Mouse (Mus musculus) liver, embryonic 14.5 days (tissue): ENCODE results near the gene Lzts3. TPM values are rescaled to one million over a fixed set of nuclear protein-coding genes. Genes with fewer than 3 reads are reported as not detected.
"Not testable (repeated sequence)": the region's sequence is repeated elsewhere in the genome, so short reads cannot be mapped to it uniquely, and the experiment has no call there.

ENCODE experiments used
- ATAC-seq: fragments of 200-750 bp; cut with Nextera tagmentation; 2 replicates; pipeline ENCODE4 v1.8.0; 2017; ENCODE audit warnings: moderate number of reproducible peaks, mild to moderate bottlenecking, moderate library complexity; ENCODE audit not compliant: insufficient read depth
- DNase-seq, 3 experiments: peaks; one replicate each; pipeline ENCODE4 v3.0.0-alpha.2; 2012 to 2013; ENCODE audit warnings: low read depth in 3 of 3, low spot score in 3 of 3
- H3K27ac ChIP-seq: fragments of 300-500 bp; sonication (generic); 2 replicates; pipeline ENCODE4 v1.5.1; 2014; ENCODE audit warnings: moderate library complexity, mild to moderate bottlenecking, control low read depth, inconsistent platforms
- H3K27me3 ChIP-seq: fragments of 300-500 bp; sonication (generic); 2 replicates; pipeline ENCODE4 v1.6.1; 2014; ENCODE audit warnings: mild to moderate bottlenecking, low read length, moderate library complexity; ENCODE audit not compliant: control insufficient read depth, insufficient read depth
- H3K36me3 ChIP-seq: fragments of 300-500 bp; sonication (generic); replicated peaks from 2 replicates; pipeline ENCODE4 v1.6.1; 2014; ENCODE audit warnings: low read depth; ENCODE audit not compliant: control insufficient read depth, insufficient read depth
- H3K4me1 ChIP-seq, 2 experiments: fragments of 200-500 bp in 1 of 2; fragments of 300-500 bp in 1 of 2; sonication (generic) in 1 of 2; replicated peaks; 2 replicates each; pipeline ENCODE4 v1.6.1; 2012 to 2014; ENCODE audit warnings: antibody characterized with exemption in 1 of 2, inconsistent platforms in 1 of 2, low read length in 1 of 2; ENCODE audit not compliant: control insufficient read depth in 2 of 2, insufficient read depth in 2 of 2
- H3K4me2 ChIP-seq: fragments of 300-500 bp; sonication (generic); 2 replicates; pipeline ENCODE4 v1.6.1; 2014; ENCODE audit warnings: low read depth, mild to moderate bottlenecking, control low read depth, moderate library complexity
- H3K4me3 ChIP-seq, 2 experiments: fragments of 200-500 bp in 1 of 2; fragments of 300-500 bp in 1 of 2; sonication (generic) in 1 of 2; 2 replicates each; pipeline ENCODE4 v1.5.1; 2012 to 2014; ENCODE audit warnings: low read depth in 2 of 2, low read length in 2 of 2, mild to moderate bottlenecking in 2 of 2, control low read depth in 1 of 2, inconsistent platforms in 1 of 2, moderate library complexity in 1 of 2; ENCODE audit not compliant: insufficient read depth in 1 of 2
- H3K9ac ChIP-seq: fragments of 300-500 bp; sonication (generic); replicated peaks from 2 replicates; pipeline ENCODE4 v1.6.1; 2014; ENCODE audit warnings: mild to moderate bottlenecking, control low read depth, moderate library complexity
- H3K9me3 ChIP-seq: fragments of 300-500 bp; sonication (generic); 2 replicates; pipeline ENCODE4 v1.6.1; 2016; ENCODE audit warnings: low read length, mixed read lengths; ENCODE audit not compliant: control insufficient read depth
- CTCF ChIP-seq: IDR thresholded peaks from 2 replicates; pipeline ENCODE4 v1.5.1; 2016; ENCODE audit warnings: antibody characterized with exemption, low read depth, control low read depth
- EP300 ChIP-seq: IDR thresholded peaks from 2 replicates; pipeline ENCODE4 v1.6.1; 2016; ENCODE audit warnings: antibody characterized with exemption, low read depth
- WGBS: fragments of 180-500 bp; shearing (Covaris S2); extraction: QIAGEN DNeasy Blood & Tissue Kit; methylation state at CpG from one replicate; pipeline ENCODE4 v1.1.7; 2014; ENCODE audit not compliant: insufficient replicate concordance; 5-methylcytosine and 5-hydroxymethylcytosine counted together
- polyA plus RNA-seq, 2 experiments: library from polyadenylated mRNA; depleted of rRNA in 1 of 2; stranded (reverse) in 1 of 2; unstranded in 1 of 2; fragments of >200 nt; fragmentation: Nextera tagmentation in 1 of 2; extraction: Ambion mirVana in 1 of 2; gene quantifications; 2 replicates each; pipeline versions ENCODE4 v1.2.1 to v1.2.3; 2012 to 2014

The Lzts3 gene
- polyA plus RNA-seq, 2 experiments: 0.42 to 2.1 TPM

- no peak overlapping the region for H3K4me2 ChIP-seq
- H3K4me1 ChIP-seq: peaks cover 25 to 36% of the 10 kb centered on the region in 2 experiments
- DNase-seq (no peak), ATAC-seq (no peak)
- no peak for TF ChIP-seq CTCF
- TF ChIP-seq EP300: no peak
- H3K27ac ChIP-seq: no peak overlapping the region; the same call in 1 of the 2 replicates
- no peaks in the 10 kb centered on the region for H3K9me3 ChIP-seq
- WGBS: 78% methylated on average over 2 of the region's 2 CpGs
- H3K36me3 ChIP-seq: peaks cover 21% of the 10 kb centered on the region
- H3K4me3 ChIP-seq: no peak overlapping the region
- H3K9ac ChIP-seq: no peak overlapping the region
- no peaks in the 10 kb centered on the region for H3K27me3 ChIP-seq
These were observed 10.7 kb upstream of the Lzts3 start for GRCm38 (mm10) chr2:130653303-130653702.

DNA sequence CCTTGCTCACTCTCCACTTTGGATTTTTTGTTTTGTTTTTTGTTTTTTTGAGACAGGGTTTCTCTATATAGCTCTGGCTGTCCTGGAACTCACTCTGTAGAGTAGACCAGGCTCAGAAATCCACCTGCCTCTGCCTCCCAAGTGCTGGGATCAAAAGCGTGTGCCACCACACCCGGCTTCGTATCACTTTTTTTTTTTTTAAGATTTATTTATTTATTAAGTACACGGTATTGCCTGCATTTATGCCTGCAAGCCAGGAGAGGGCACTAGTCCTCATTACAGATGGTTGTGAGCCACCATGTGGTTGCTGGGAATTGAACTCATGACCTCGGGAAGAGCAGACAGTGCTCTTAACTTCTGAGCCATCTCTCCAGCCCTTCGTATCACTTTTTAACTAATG is 6.4 kb upstream of the Lzts3 start:
- H3K27ac ChIP-seq, H3K4me3 ChIP-seq, H3K9me3 ChIP-seq, H3K4me1 ChIP-seq, H3K4me2 ChIP-seq, H3K36me3 ChIP-seq, ATAC-seq, DNase-seq, H3K9ac ChIP-seq, H3K27me3 ChIP-seq: not testable (repeated sequence)
- WGBS: 65% methylated on average over 6 of the region's 6 CpGs
- peak; percentile 22; the same call in 1 of the 2 replicates for TF ChIP-seq CTCF

GRCm38 (mm10) chr2:130645198-130645597 is 2.6 kb upstream of the Lzts3 start:
- ATAC-seq (no peak), DNase-seq (no peak)
- H3K9ac ChIP-seq: no peak overlapping the region
- H3K9me3 ChIP-seq: no peaks in the 10 kb centered on the region
- WGBS: 63% methylated on average over 4 of the region's 4 CpGs
- H3K4me2 ChIP-seq: no peak overlapping the region
- H3K4me1 ChIP-seq: peaks cover 3 to 5% of the 10 kb centered on the region in 2 experiments
- no peak for TF ChIP-seq EP300
- TF ChIP-seq CTCF: no peak
- H3K27ac ChIP-seq: no peak overlapping the region
- H3K36me3 ChIP-seq: no peaks in the 10 kb centered on the region
- no peaks in the 10 kb centered on the region for H3K27me3 ChIP-seq
- no peak overlapping the region for H3K4me3 ChIP-seq

GRCm38 (mm10) chr2:130642197-130642660 is 374 bp downstream of the Lzts3 start:
- 1% methylated on average over 25 of the region's 27 CpGs for WGBS
- H3K9me3 ChIP-seq: no peaks in the 10 kb centered on the region
- no peak for TF ChIP-seq EP300
- TF ChIP-seq CTCF: no peak
- H3K4me1 ChIP-seq: peaks cover 3 to 5% of the 10 kb centered on the region in 2 experiments
- no peak overlapping the region for H3K27ac ChIP-seq
- H3K36me3 ChIP-seq: no peaks in the 10 kb centered on the region
- peak overlapping the region; percentile 66 for H3K9ac ChIP-seq
- peaks cover 11% of the 10 kb centered on the region for H3K27me3 ChIP-seq
- peak; percentile 34 for ATAC-seq
- peak overlapping the region; percentile 86 for H3K4me2 ChIP-seq
- H3K4me3 ChIP-seq: peak overlapping the region; percentile 60 to 64
- DNase-seq: no peak

- TF ChIP-seq CTCF: no peak
- no peak for TF ChIP-seq EP300
- no peaks in the 10 kb centered on the region for H3K36me3 ChIP-seq
- H3K9me3 ChIP-seq: no peaks in the 10 kb centered on the region
- peaks cover 3 to 5% of the 10 kb centered on the region in 2 experiments for H3K4me1 ChIP-seq
- 54% methylated on average over 6 of the region's 6 CpGs for WGBS
- no peak overlapping the region for H3K9ac ChIP-seq
- no peak overlapping the region for H3K4me3 ChIP-seq
- H3K27me3 ChIP-seq: peaks cover 18% of the 10 kb centered on the region
- ATAC-seq (no peak), DNase-seq (no peak)
- no peak overlapping the region for H3K27ac ChIP-seq
- peak overlapping the region; percentile 86 for H3K4me2 ChIP-seq
These were observed 1.1 kb downstream of the Lzts3 start for GRCm38 (mm10) chr2:130641351-130642025.
